Comparison of ENCODE assay signal across 23 mouse cellular contexts in genomic region chr19:47231389-47231788, GRCm38 (mm10). TPM values are rescaled to one million over a fixed set of nuclear protein-coding genes. Genes with fewer than 3 reads are reported as not detected.
DNase-seq lines count a peak whose midpoint lies in the region; ATAC-seq and TF ChIP-seq lines count a peak whose summit lies in the region.
"Had no signal": no experiment of that assay in that cellular context is flagged by ENCODE, and none has a peak within 500 bp of the region (broad histone marks: within the 10 kb centered on the region; RNA-seq: fewer than 3 reads in every experiment).

No protein-coding gene starts in this region.

- H3K4me2 ChIP-seq in limb, embryonic 11.5 days (ENCODE audit: low read depth, severe bottlenecking) = no peak overlapping the region
- H3K4me2 ChIP-seq: embryonic facial prominence, embryonic 12.5 days; forebrain, embryonic 13.5 days; forebrain, embryonic 15.5 days had no signal

- H3K9ac ChIP-seq in limb, embryonic 11.5 days (ENCODE audit: low read length) = no peak overlapping the region
- H3K9ac ChIP-seq: embryonic facial prominence, embryonic 12.5 days; forebrain, embryonic 13.5 days; forebrain, embryonic 15.5 days had no signal

- no peaks in the 10 kb centered on the region for H3K36me3 ChIP-seq in limb, embryonic 11.5 days (ENCODE audit: control insufficient read depth, insufficient read depth, low read length)
- H3K36me3 ChIP-seq in limb, embryonic 10.5 days = no peaks in the 10 kb centered on the region
- H3K36me3 ChIP-seq: embryonic facial prominence, embryonic 10.5 days; embryonic facial prominence, embryonic 12.5 days; forebrain, embryonic 15.5 days; G1E had no signal

- peaks cover 76% of the 10 kb centered on the region for H3K4me1 ChIP-seq in cerebellum, adult 2 months (ENCODE audit: control insufficient read depth, insufficient read depth, low read length)
- H3K4me1 ChIP-seq in limb, embryonic 11.5 days (ENCODE audit: control insufficient read depth, insufficient read depth, low read length) = peaks cover 7% of the 10 kb centered on the region
- peaks cover 15% of the 10 kb centered on the region for H3K4me1 ChIP-seq in limb, embryonic 10.5 days

- intact Hi-C loops in gastrocnemius, adult 2 months (cut with DNase I) = loop anchor here (2.0 kb wide), 1 partner anchor 15 kb away; no protein-coding TSS in a partner anchor
- intact Hi-C loops in gastrocnemius, postnatal 36 days (cut with DNase I) = no loop called here

- peak overlapping the region; percentile 89 for H3K27ac ChIP-seq in cerebellum, adult 2 months (ENCODE audit: insufficient read depth, low read length)
- H3K27ac ChIP-seq in gastrocnemius, adult 2 months = peak overlapping the region; percentile 98
- H3K27ac ChIP-seq in limb, embryonic 11.5 days (replicated peaks; ENCODE audit: low read depth, low read length) = no peak overlapping the region
- no peak overlapping the region for H3K27ac ChIP-seq in limb, embryonic 10.5 days
- H3K27ac ChIP-seq: embryonic facial prominence, embryonic 10.5 days; embryonic facial prominence, embryonic 12.5 days; forebrain, embryonic 13.5 days; forebrain, embryonic 15.5 days had no signal

- no peak for TF ChIP-seq CTCF in cerebellum, adult 2 months (IDR thresholded peaks at IDR 0.05; ENCODE audit: borderline replicate concordance, insufficient read depth, low read depth, low read length)
- TF ChIP-seq CTCF in gastrocnemius, adult 2 months (IDR thresholded peaks at IDR 0.05) = no peak

- no peak for TF ChIP-seq POLR2A in cerebellum, adult 2 months (IDR thresholded peaks at IDR 0.05; ENCODE audit: borderline replicate concordance, insufficient read depth, low read length)

- no peak for DNase-seq in cerebellum, adult 2 months
- no peak for DNase-seq in cerebellum, adult 18-20 months
- peak; percentile 56 for DNase-seq in gastrocnemius, adult 2 months
- DNase-seq in gastrocnemius, postnatal 36 days = no peak
- no peak for DNase-seq in limb, embryonic 11.5 days (ENCODE audit: low spot score)
- no peak for DNase-seq in limb, embryonic 10.5 days (ENCODE audit: low spot score)
- DNase-seq in skeletal muscle tissue, adult 2 months (ENCODE audit: low read depth, low spot score) = peak; percentile 50
- DNase-seq in retina, embryonic 14.5 days (ENCODE audit: low spot score) = no peak
- DNase-seq: adrenal gland, adult 8-10 months; adrenal gland, postnatal 14 days; adrenal gland, postnatal 36 days; B cell, adult 2 months; cerebellum, adult 11-12 months; cerebellum, postnatal 10 days; cerebellum, postnatal 25 days had no signal

- WGBS in cerebellum, adult 2 months = 66% methylated on average over 6 of the region's 6 CpGs
- WGBS in limb, embryonic 11.5 days = 89% methylated on average over 6 of the region's 6 CpGs
- WGBS in limb, embryonic 10.5 days = 92% methylated on average over 6 of the region's 6 CpGs

- H3K27me3 ChIP-seq in cerebellum, adult 2 months (ENCODE audit: control insufficient read depth, insufficient read depth, low read length) = no peaks in the 10 kb centered on the region
- H3K27me3 ChIP-seq in limb, embryonic 11.5 days (ENCODE audit: control insufficient read depth, insufficient read depth, low read length) = no peaks in the 10 kb centered on the region
- 0 out of 2 replicates have a peak, but pooled peaks cover 10% of the 10 kb centered on the region for H3K27me3 ChIP-seq in limb, embryonic 10.5 days (ENCODE audit: low read depth, poor library complexity, severe bottlenecking)
- H3K27me3 ChIP-seq: embryonic facial prominence, embryonic 12.5 days; forebrain, embryonic 15.5 days; Patski had no signal

- H3K9me3 ChIP-seq in limb, embryonic 11.5 days (ENCODE audit: control insufficient read depth, low read length) = no peaks in the 10 kb centered on the region
- H3K9me3 ChIP-seq in limb, embryonic 10.5 days (replicated peaks) = no peaks in the 10 kb centered on the region
- H3K9me3 ChIP-seq: embryonic facial prominence, embryonic 10.5 days; embryonic facial prominence, embryonic 12.5 days; forebrain, embryonic 13.5 days; forebrain, embryonic 15.5 days; G1E had no signal

- no peak overlapping the region for H3K4me3 ChIP-seq in cerebellum, adult 2 months (replicated peaks; ENCODE audit: insufficient read depth, low read depth, low read length)
- H3K4me3 ChIP-seq in gastrocnemius, adult 2 months = peak overlapping the region; percentile 79
- no peak overlapping the region for H3K4me3 ChIP-seq in limb, embryonic 11.5 days (ENCODE audit: low read depth, low read length)
- no peak overlapping the region for H3K4me3 ChIP-seq in limb, embryonic 10.5 days
- H3K4me3 ChIP-seq: embryonic facial prominence, embryonic 10.5 days; embryonic facial prominence, embryonic 12.5 days; forebrain, embryonic 13.5 days; forebrain, embryonic 15.5 days had no signal

- 0 out of 2 replicates have a peak, but pooled peaks have one; percentile 23 for ATAC-seq in limb, embryonic 11.5 days (ENCODE audit: insufficient number of reproducible peaks, low FRiP score, low TSS enrichment, low read depth)
- ATAC-seq: activated CD4-positive, CD25-positive, alpha-beta regulatory T cell, adult 4 months; CD4-positive, CD25-positive, alpha-beta regulatory T cell, adult 4 months; forebrain, embryonic 13.5 days; forebrain, embryonic 15.5 days; Patski had no signal

RNA-seq across cellular contexts. Expression of gene Neurl1a, which starts 52.8 kb away (rescaled TPM):
- polyA plus RNA-seq in cerebellum, adult 2 months (2012; rRNA removed) = 77.8 and 91.5 TPM in 2 replicates
- total RNA-seq in gastrocnemius, adult 2 months (2021) = 100 to 1,000 TPM; 124 to 133 TPM
- total RNA-seq in gastrocnemius, postnatal 36 days (2021) = 100 to 1,000 TPM; 116 to 129 TPM
- 5.0 and 6.1 TPM in 2 replicates for polyA plus RNA-seq in limb, embryonic 11.5 days (2014; fragmentation: Nextera tagmentation; extraction: Ambion mirVana)
- 5.7 and 7.7 TPM in 2 replicates for polyA plus RNA-seq in limb, embryonic 10.5 days (2016; fragmentation: Nextera tagmentation; extraction: Ambion mirVana)
- polyA plus RNA-seq: G1E had no signal

Comparison
In these comparisons a context has a peak if more than half of its experiments do, and no peak if none do; other contexts are left out.
1. DNase-seq: peak in gastrocnemius, adult 2 months (single experiment) and skeletal muscle tissue, adult 2 months (single experiment); none in cerebellum, adult 2 months (0 of 2), cerebellum, adult 18-20 months (0 of 2), gastrocnemius, postnatal 36 days (0 of 2), limb, embryonic 11.5 days (single experiment), limb, embryonic 10.5 days (single experiment) and retina, embryonic 14.5 days (single experiment).
2. H3K27ac ChIP-seq: peak in cerebellum, adult 2 months (single experiment) and gastrocnemius, adult 2 months (single experiment); none in limb, embryonic 11.5 days (single experiment) and limb, embryonic 10.5 days (single experiment).